Mouse (Mus musculus): Measurements from ENCODE around the gene Fam234a. TPM values are rescaled to one million over a fixed set of nuclear protein-coding genes. Genes with fewer than 3 reads are reported as not detected.

Fam234a gene
- total and polyA plus RNA-seq, 3 experiments = 0.10 TPM; not detected in 2

DNA sequence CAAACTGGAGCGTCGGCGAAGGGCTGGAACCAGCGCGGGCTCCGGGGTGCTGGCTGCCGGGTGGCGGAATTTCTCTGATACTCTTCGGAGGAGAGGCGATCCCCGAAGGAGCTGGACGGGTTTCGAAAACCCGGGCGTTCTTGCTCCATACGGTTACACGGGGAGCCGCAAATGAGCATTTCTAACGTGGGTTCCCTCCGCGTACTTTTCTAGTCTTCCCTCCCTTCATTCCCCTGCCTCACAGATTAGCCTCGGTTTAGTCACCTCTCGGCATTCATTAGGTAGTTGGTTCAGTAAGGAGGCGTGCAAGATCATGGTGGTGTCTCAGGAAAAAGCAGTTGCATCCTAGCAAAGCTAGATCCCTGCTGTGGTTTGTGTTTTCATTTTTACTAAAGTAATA is 9.4 kb upstream of the Fam234a start:
- Histone ChIP-seq H3K4me3 (ENCODE audit: control insufficient read depth in 1 of 2, insufficient read depth in 1 of 2, low read depth in 2 of 2, low read length in 2 of 2) (peak overlapping the region; percentile 85 to 95), H3K36me3 (ENCODE audit: control insufficient read depth in 1 of 2, insufficient read depth in 2 of 2, low read length in 2 of 2) (peaks cover 29 to 32% of the 10 kb centered on the region in 2 experiments), H3K27ac (ENCODE audit: control insufficient read depth, low read depth, low read length) (peak overlapping the region; percentile 93), H3K9me3 (replicated peaks; ENCODE audit: insufficient read depth, low read length) (no peaks in the 10 kb centered on the region), H3K27me3 (ENCODE audit: control insufficient read depth in 1 of 2, insufficient read depth in 2 of 2, low read length in 2 of 2) (no peaks in the 10 kb centered on the region), H3K9ac (ENCODE audit: control insufficient read depth, low read depth, low read length, poor library complexity, severe bottlenecking) (peak overlapping the region; percentile 97), H3K4me1 (ENCODE audit: control insufficient read depth in 1 of 2, insufficient read depth in 2 of 2, low read length in 2 of 2) (peaks cover 7% of the 10 kb centered on the region in 2 experiments; a peak in 2 of 4 replicates), H3K79me2 (ENCODE audit: control insufficient read depth, insufficient read depth, low read length, poor library complexity) (peaks cover 43% of the 10 kb centered on the region)
- no peak for TF ChIP-seq SMC3 (IDR thresholded peaks at IDR 0.05; ENCODE audit: low read depth, low read length)
- no peak for TF ChIP-seq TAL1 (IDR thresholded peaks at IDR 0.05; ENCODE audit: low read length)
- no peak for TF ChIP-seq TBP (IDR thresholded peaks at IDR 0.05; ENCODE audit: low read depth, low read length)
- TF ChIP-seq HCFC1 (IDR thresholded peaks at IDR 0.05; ENCODE audit: low read depth, low read length) = no peak
- TF ChIP-seq MYB (IDR thresholded peaks at IDR 0.05; ENCODE audit: low read depth, low read length) = no peak
- no peak for TF ChIP-seq POLR2AphosphoS5 (IDR thresholded peaks at IDR 0.05; ENCODE audit: borderline replicate concordance, low read depth, low read length)
- TF ChIP-seq ZC3H11A (IDR thresholded peaks at IDR 0.05; ENCODE audit: low read depth, low read length) = no peak
- peak; percentile 52 for DNase-seq (ENCODE audit: low read depth, low spot score)

DNA sequence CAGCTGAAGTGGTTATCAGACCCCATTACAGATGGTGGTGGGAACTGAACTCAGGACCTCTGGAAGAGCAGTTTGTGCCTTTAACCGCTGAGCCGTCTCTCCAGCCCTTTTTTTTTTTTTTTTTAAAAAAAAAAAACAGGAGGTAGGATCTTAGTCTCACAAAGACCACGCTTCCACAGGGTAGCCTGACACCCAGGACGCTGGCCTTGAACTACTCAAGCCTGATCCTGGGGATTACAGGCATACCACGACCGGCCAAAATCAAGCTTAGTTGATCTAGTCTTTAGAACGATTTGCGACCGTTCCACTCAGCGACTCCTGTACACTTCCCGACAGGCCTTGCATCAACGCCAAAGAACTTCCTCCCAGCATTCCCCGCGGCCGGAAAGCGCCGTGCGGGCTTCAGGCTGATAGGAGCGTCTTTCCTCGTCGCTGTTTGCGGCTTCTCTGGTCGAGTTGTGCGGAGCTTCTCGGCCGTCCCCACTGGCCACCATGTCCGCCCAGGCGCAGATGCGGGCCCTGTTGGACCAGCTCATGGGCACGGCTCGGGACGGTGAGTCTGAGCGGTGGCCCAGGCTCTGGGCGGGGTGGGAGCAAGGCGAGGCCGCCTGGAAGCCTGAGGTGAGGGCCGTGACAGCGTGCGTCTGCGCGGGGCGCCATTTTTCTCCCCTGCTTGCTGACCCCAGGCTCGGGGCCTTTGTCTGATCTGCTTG is 8.7 kb upstream of the Fam234a start, which contains the start of gene Luc7l:
Luc7l (plus strand) TSS at position 358 of the 713 bp plus-strand sequence.
- H3K27ac ChIP-seq (ENCODE audit: control insufficient read depth, low read depth, low read length) = peak within 1 kb of the TSS; percentile 93
- H3K36me3 ChIP-seq (ENCODE audit: control insufficient read depth in 1 of 2, insufficient read depth in 2 of 2, low read length in 2 of 2) = peaks cover 25 to 29% of the 10 kb centered on the region in 2 experiments
- H3K4me1 ChIP-seq (ENCODE audit: control insufficient read depth in 1 of 2, insufficient read depth in 2 of 2, low read length in 2 of 2) = peaks cover 7% of the 10 kb centered on the region in 2 experiments; a peak in 2 of 4 replicates
- no peaks in the 10 kb centered on the region for H3K27me3 ChIP-seq (ENCODE audit: control insufficient read depth in 1 of 2, insufficient read depth in 2 of 2, low read length in 2 of 2)
- H3K79me2 ChIP-seq (ENCODE audit: control insufficient read depth, insufficient read depth, low read length, poor library complexity) = peaks cover 43% of the 10 kb centered on the region
- H3K9ac ChIP-seq (ENCODE audit: control insufficient read depth, low read depth, low read length, poor library complexity, severe bottlenecking) = peak within 1 kb of the TSS; percentile 97
- DNase-seq (ENCODE audit: low read depth, low spot score) = peak; percentile 96
- H3K4me3 ChIP-seq (ENCODE audit: control insufficient read depth in 1 of 2, insufficient read depth in 1 of 2, low read depth in 2 of 2, low read length in 2 of 2) = peak within 1 kb of the TSS; percentile 85 to 95
- H3K9me3 ChIP-seq (replicated peaks; ENCODE audit: insufficient read depth, low read length) = no peaks in the 10 kb centered on the region
- TF ChIP-seq MAX (IDR thresholded peaks at IDR 0.05; ENCODE audit: low read length) (peak; percentile 66), MYB (IDR thresholded peaks at IDR 0.05; ENCODE audit: low read depth, low read length) (no peak; the same call in 1 of the 2 replicates), NELFE (IDR thresholded peaks at IDR 0.05; ENCODE audit: low read depth, low read length) (peak; percentile 96), USF1 (IDR thresholded peaks at IDR 0.05; ENCODE audit: low read depth, low read length) (no peak), KAT2A (conservative IDR thresholded peaks at IDR 0.05; ENCODE audit: low read depth, low read length) (peak; percentile 85), POLR2AphosphoS5 (IDR thresholded peaks at IDR 0.05; ENCODE audit: borderline replicate concordance, low read depth, low read length) (0 out of 2 replicates have a peak, but pooled peaks have one; percentile 34), SIN3A (IDR thresholded peaks at IDR 0.05; ENCODE audit: low read length) (peak; percentile 80), ZC3H11A (IDR thresholded peaks at IDR 0.05; ENCODE audit: low read depth, low read length) (no peak), USF2 (IDR thresholded peaks at IDR 0.05; ENCODE audit: borderline replicate concordance in 1 of 2, insufficient read depth in 1 of 2, low read depth in 1 of 2, low read length in 2 of 2) (no peak), CHD1 (IDR thresholded peaks at IDR 0.05; ENCODE audit: low read depth, low read length) (peak; percentile 37; the same call in 1 of the 2 replicates), POLR2AphosphoS2 (IDR thresholded peaks at IDR 0.05; ENCODE audit: low read length) (peak; percentile 93), ZKSCAN1 (IDR thresholded peaks at IDR 0.05; ENCODE audit: low read depth, low read length) (no peak), JUND (IDR thresholded peaks at IDR 0.05; ENCODE audit: low read depth, low read length) (no peak), MEF2A (IDR thresholded peaks at IDR 0.05; ENCODE audit: extremely low read depth, insufficient replicate concordance, low read depth, low read length, poor library complexity, severe bottlenecking) (no peak), ZMIZ1 (IDR thresholded peaks at IDR 0.05; ENCODE audit: low read depth, low read length) (peak; percentile 87), POLR2A (IDR thresholded peaks at IDR 0.05; ENCODE audit: control insufficient read depth in 1 of 2, insufficient read depth in 1 of 2, low read depth in 1 of 2, low read length in 2 of 2, poor library complexity in 1 of 2) (peak; percentile 88 to 98), GABPA (IDR thresholded peaks at IDR 0.05; ENCODE audit: low read depth, low read length) (no peak), ZNF384 (IDR thresholded peaks at IDR 0.05; ENCODE audit: low read depth, low read length) (peak; percentile 83), MXI1 (IDR thresholded peaks at IDR 0.05; ENCODE audit: low read depth, low read length) (peak; percentile 76), TBP (IDR thresholded peaks at IDR 0.05; ENCODE audit: low read depth, low read length) (peak; percentile 93), UBTF (IDR thresholded peaks at IDR 0.05; ENCODE audit: borderline replicate concordance, insufficient read depth, low read depth, low read length) (peak; percentile 90; the same call in 1 of the 2 replicates), HCFC1 (IDR thresholded peaks at IDR 0.05; ENCODE audit: low read depth, low read length) (peak; percentile 93), CTCF (IDR thresholded peaks at IDR 0.05 in 2 of 3, conservative IDR thresholded peaks at IDR 0.05 in 1 of 3; ENCODE audit: control insufficient read depth in 1 of 3, insufficient read depth in 1 of 3, low read depth in 2 of 3, low read length in 3 of 3, poor library complexity in 1 of 3, severe bottlenecking in 1 of 3) (0 out of 6 replicates have a peak, but pooled peaks of 1 of the 3 experiments have one; percentile 1), MYC (IDR thresholded peaks at IDR 0.05; ENCODE audit: low read depth, low read length) (no peak; the same call in none of the 2 replicates), E2F4 (IDR thresholded peaks at IDR 0.05; ENCODE audit: borderline replicate concordance, low read depth, low read length) (no peak), RCOR1 (IDR thresholded peaks at IDR 0.05; ENCODE audit: low read depth, low read length) (no peak; the same call in 1 of the 2 replicates), ELF1 (IDR thresholded peaks at IDR 0.05; ENCODE audit: low read depth, low read length) (peak; percentile 87)
